Mouse (Mus musculus): ENCODE results near the gene Scd3.

GRCm38 (mm10) chr19:44215255-44215654 is 12.2 kb downstream of the Scd3 start:
- TF ChIP-seq CTCF (IDR thresholded peaks at IDR 0.05) (no peak; the same call in 1 of the 2 replicates), EP300 (IDR thresholded peaks at IDR 0.05) (no peak)
